Mouse (Mus musculus) hindbrain, embryonic 11.5 days (tissue): Measurements from ENCODE around the gene Hnrnpm. TPM values are rescaled to one million over a fixed set of nuclear protein-coding genes. Genes with fewer than 3 reads are reported as not detected.
"Not testable (repeated sequence)": the region's sequence is repeated elsewhere in the genome, so short reads cannot be mapped to it uniquely, and the experiment has no call there.

Experiments used
- ATAC-seq: fragments of 200-750 bp; cut with Nextera tagmentation; 2 replicates; pipeline ENCODE4 v1.8.0; 2017; ENCODE audit warnings: mild to moderate bottlenecking, moderate TSS enrichment, moderate library complexity; ENCODE audit not compliant: low FRiP score
- DNase-seq: peaks from one replicate; pipeline ENCODE4 v3.0.0-alpha.2; 2015; ENCODE audit warnings: low spot score
- H3K27ac ChIP-seq: fragments of 300-500 bp; sonication (generic); 2 replicates; pipeline ENCODE4 v1.5.1; 2014; ENCODE audit warnings: mild to moderate bottlenecking, low read depth, low read length
- H3K27me3 ChIP-seq: fragments of 300-500 bp; sonication (generic); 2 replicates; pipeline ENCODE4 v1.6.1; 2014; ENCODE audit warnings: mild to moderate bottlenecking, low read length, moderate library complexity, mixed read lengths; ENCODE audit not compliant: control insufficient read depth, insufficient read depth
- H3K36me3 ChIP-seq: fragments of 300-500 bp; sonication (generic); 2 replicates; pipeline ENCODE4 v1.6.1; 2014; ENCODE audit warnings: mild to moderate bottlenecking, low read length, moderate library complexity, mixed read lengths; ENCODE audit not compliant: control insufficient read depth, insufficient read depth
- H3K4me1 ChIP-seq: fragments of 300-500 bp; sonication (generic); replicated peaks from 2 replicates; pipeline ENCODE4 v1.6.1; 2014; ENCODE audit warnings: low read length, mixed read lengths; ENCODE audit not compliant: control insufficient read depth, insufficient read depth
- H3K4me2 ChIP-seq: fragments of 300-500 bp; sonication (generic); replicated peaks from 2 replicates; pipeline ENCODE4 v1.6.1; 2014; ENCODE audit warnings: mild to moderate bottlenecking, low read depth, low read length
- H3K4me3 ChIP-seq: fragments of 300-500 bp; sonication (generic); 2 replicates; pipeline ENCODE4 v1.5.1; 2014; ENCODE audit warnings: low read depth, low read length
- H3K9ac ChIP-seq: fragments of 300-500 bp; sonication (generic); 2 replicates; pipeline ENCODE4 v1.6.1; 2014; ENCODE audit warnings: low read depth, low read length
- H3K9me3 ChIP-seq: fragments of 300-500 bp; sonication (generic); 2 replicates; pipeline ENCODE4 v1.6.1; 2016; ENCODE audit warnings: low read length; ENCODE audit not compliant: control insufficient read depth
- WGBS: fragments of 180-500 bp; shearing (Covaris S2); extraction: QIAGEN DNeasy Blood & Tissue Kit; methylation state at CpG from one replicate; pipeline ENCODE4 v1.1.7; 2014; 5-methylcytosine and 5-hydroxymethylcytosine counted together
- polyA plus RNA-seq: library from polyadenylated mRNA; unstranded; fragments of >200 nt; fragmentation: Nextera tagmentation; extraction: Ambion mirVana; gene quantifications from 2 replicates; pipeline ENCODE4 v1.2.1, GENCODE M21; 2014

Hnrnpm gene
- polyA plus RNA-seq, 1 experiment from 2014 or later = 506 TPM

- Histone ChIP-seq H3K27me3 (no peaks in the 10 kb centered on the region), H3K9me3 (no peaks in the 10 kb centered on the region), H3K4me2 (peak overlapping the region; percentile 62), H3K9ac (peak overlapping the region; percentile 82), H3K4me3 (peak overlapping the region; percentile 60), H3K27ac (peak overlapping the region; percentile 95; the same call in 1 of the 2 replicates), H3K4me1 (0 out of 2 replicates have a peak, but pooled peaks cover 5% of the 10 kb centered on the region), H3K36me3 (no peaks in the 10 kb centered on the region)
- 74% methylated on average over 12 of the region's 12 CpGs for WGBS
- peak; percentile 20 for ATAC-seq
- DNase-seq = no peak
These were observed 57.1 kb downstream of the Hnrnpm start for GRCm38 (mm10) chr17:33629487-33630125.

GRCm38 (mm10) chr17:33628621-33629486 is 57.8 kb downstream of the Hnrnpm start, which contains the start of gene Zfp414:
Zfp414 (plus strand) TSS chr17:33629090.
- DNase-seq (peak; percentile 97), ATAC-seq (peak; percentile 95)
- Histone ChIP-seq H3K4me3 (peak within 1 kb of the TSS; percentile 60), H3K27me3 (no peaks in the 10 kb centered on the region), H3K27ac (peak within 1 kb of the TSS; percentile 95), H3K9ac (peak within 1 kb of the TSS; percentile 82), H3K36me3 (no peaks in the 10 kb centered on the region), H3K4me2 (peak within 1 kb of the TSS; percentile 62), H3K9me3 (no peaks in the 10 kb centered on the region), H3K4me1 (0 out of 2 replicates have a peak, but pooled peaks cover 5% of the 10 kb centered on the region)
- 4% methylated on average over 35 of the region's 35 CpGs for WGBS

GRCm38 (mm10) chr17:33627281-33627680 is 59.4 kb downstream of the Hnrnpm start:
- no peak overlapping the region for H3K27ac ChIP-seq
- no peaks in the 10 kb centered on the region for H3K9me3 ChIP-seq
- H3K4me2 ChIP-seq = no peak overlapping the region
- H3K36me3 ChIP-seq = no peaks in the 10 kb centered on the region
- DNase-seq (no peak), ATAC-seq (no peak)
- no peaks in the 10 kb centered on the region for H3K27me3 ChIP-seq
- no peak overlapping the region for H3K4me3 ChIP-seq
- H3K4me1 ChIP-seq = 0 out of 2 replicates have a peak, but pooled peaks cover 5% of the 10 kb centered on the region
- WGBS = 91% methylated on average over 3 of the region's 3 CpGs
- no peak overlapping the region for H3K9ac ChIP-seq

- H3K9ac ChIP-seq, ATAC-seq, H3K9me3 ChIP-seq, H3K4me3 ChIP-seq, H3K4me1 ChIP-seq, H3K27me3 ChIP-seq, H3K4me2 ChIP-seq, DNase-seq, H3K27ac ChIP-seq, H3K36me3 ChIP-seq: not testable (repeated sequence)
- WGBS = 85% methylated on average over 5 of the region's 5 CpGs
These were observed 72.9 kb downstream of the Hnrnpm start for GRCm38 (mm10) chr17:33613726-33614125.

- H3K27me3 ChIP-seq = no peaks in the 10 kb centered on the region
- no peak overlapping the region for H3K4me3 ChIP-seq
- 92% methylated on average over 7 of the region's 7 CpGs for WGBS
- H3K9me3 ChIP-seq = no peaks in the 10 kb centered on the region
- H3K27ac ChIP-seq = no peak overlapping the region
- no peaks in the 10 kb centered on the region for H3K4me1 ChIP-seq
- H3K9ac ChIP-seq = no peak overlapping the region
- no peaks in the 10 kb centered on the region for H3K36me3 ChIP-seq
- no peak overlapping the region for H3K4me2 ChIP-seq
- DNase-seq (no peak), ATAC-seq (no peak)
These were observed 76.1 kb downstream of the Hnrnpm start for GRCm38 (mm10) chr17:33610548-33610947.

GRCm38 (mm10) chr17:33607273-33607672 is 79.4 kb downstream of the Hnrnpm start:
- Histone ChIP-seq H3K27me3 (no peaks in the 10 kb centered on the region), H3K9me3 (no peaks in the 10 kb centered on the region), H3K4me3 (no peak overlapping the region), H3K27ac (no peak overlapping the region), H3K4me2 (no peak overlapping the region), H3K9ac (no peak overlapping the region), H3K36me3 (no peaks in the 10 kb centered on the region), H3K4me1 (no peaks in the 10 kb centered on the region)
- ATAC-seq (no peak), DNase-seq (no peak)
- WGBS = 85% methylated on average over 2 of the region's 2 CpGs

GRCm38 (mm10) chr17:33601947-33602346 is 84.7 kb downstream of the Hnrnpm start:
- DNase-seq = no peak
- ATAC-seq = no peak
- Histone ChIP-seq H3K4me2 (no peak overlapping the region), H3K4me3 (no peak overlapping the region), H3K36me3 (no peaks in the 10 kb centered on the region), H3K27me3 (no peaks in the 10 kb centered on the region), H3K4me1 (no peaks in the 10 kb centered on the region), H3K27ac (no peak overlapping the region), H3K9ac (no peak overlapping the region), H3K9me3 (no peaks in the 10 kb centered on the region)
- WGBS = 81% methylated on average over 12 of the region's 12 CpGs

GRCm38 (mm10) chr17:33600831-33601230 is 85.8 kb downstream of the Hnrnpm start:
- no peak overlapping the region for H3K9ac ChIP-seq
- DNase-seq = no peak
- H3K9me3 ChIP-seq = no peaks in the 10 kb centered on the region
- H3K4me3 ChIP-seq = no peak overlapping the region
- no peaks in the 10 kb centered on the region for H3K36me3 ChIP-seq
- no peak for ATAC-seq
- no peaks in the 10 kb centered on the region for H3K27me3 ChIP-seq
- no peaks in the 10 kb centered on the region for H3K4me1 ChIP-seq
- no peak overlapping the region for H3K4me2 ChIP-seq
- H3K27ac ChIP-seq = no peak overlapping the region
- 80% methylated on average over 3 of the region's 3 CpGs for WGBS
